Mouse (Mus musculus) cerebellum, postnatal 14 days (tissue): ENCODE data around the gene 1600014C10Rik.

Source experiments
- DNase-seq, 2 experiments: peaks; one replicate each; pipeline ENCODE4 v3.0.0; 2021; ENCODE audit warnings: mixed read lengths in 2 of 2

Gene 1600014C10Rik

DNA sequence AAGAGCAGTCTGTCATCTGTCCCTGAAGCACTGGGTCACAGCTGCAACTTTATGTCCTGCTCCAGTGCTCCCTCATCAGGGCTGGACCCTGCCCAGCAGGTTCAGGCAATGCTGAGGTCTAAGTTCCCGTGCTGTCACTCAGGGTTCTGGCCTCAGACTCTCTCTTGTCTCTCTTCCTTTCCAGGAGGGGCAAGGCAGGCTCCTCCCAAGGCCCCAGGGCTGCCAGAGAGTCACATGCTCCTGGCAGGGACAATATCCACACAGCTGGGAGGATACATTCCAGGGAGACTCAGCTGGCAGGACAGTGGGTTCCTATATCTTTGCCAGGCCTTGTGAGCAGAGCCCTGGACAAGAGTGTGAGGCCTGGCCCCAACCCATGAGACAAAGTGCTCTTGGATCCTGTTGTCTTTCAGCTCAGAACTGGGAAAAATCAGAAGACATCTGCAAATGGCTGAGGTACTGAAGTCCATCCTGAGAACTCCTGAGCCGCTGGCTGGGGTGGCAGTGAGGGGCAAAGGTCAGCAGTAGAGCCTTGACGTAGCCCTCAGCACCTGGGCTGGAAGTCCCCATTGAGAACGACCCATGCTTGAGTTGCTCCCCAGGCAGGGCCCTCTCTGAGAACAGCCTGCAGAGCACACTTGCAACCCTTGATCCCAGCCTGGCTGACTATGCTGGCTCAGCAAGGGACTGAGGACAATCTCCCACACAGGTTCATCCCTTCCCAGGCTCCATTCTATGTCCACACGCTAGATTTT lies 34.6 kb downstream of the 1600014C10Rik start:
- DNase-seq = peak; percentile 67 to 69

GRCm38 (mm10) chr7:38218631-38219367 lies 35.8 kb downstream of the 1600014C10Rik start:
- DNase-seq = peak; percentile 57 to 63

- peak; percentile 27 to 38 for DNase-seq
Observed at GRCm38 (mm10) chr7:38219526-38219925, 36.5 kb downstream of the 1600014C10Rik start.

DNA sequence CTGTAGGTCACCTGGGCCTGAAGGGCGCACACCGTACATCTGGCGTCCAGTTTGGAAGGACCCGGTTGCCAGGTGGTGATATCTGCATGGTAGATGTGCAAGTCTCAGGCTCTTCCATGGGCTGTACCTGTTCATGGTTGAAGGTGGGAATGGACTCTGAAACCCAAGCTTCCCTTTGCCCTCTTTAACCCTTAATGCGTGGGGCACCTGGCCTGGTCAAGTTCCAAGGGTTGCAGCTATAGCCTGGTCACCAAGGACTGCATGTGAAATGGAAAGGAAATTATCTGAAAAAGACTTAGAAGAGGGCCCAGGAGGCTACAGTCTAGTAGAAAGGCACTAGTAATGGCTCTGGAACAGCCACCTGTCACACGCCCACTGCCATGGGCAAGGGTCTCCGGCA lies 37.8 kb downstream of the 1600014C10Rik start:
- DNase-seq = no peak

GRCm38 (mm10) chr7:38224577-38225369 lies 41.8 kb downstream of the 1600014C10Rik start:
- DNase-seq = peak; percentile 81 to 83

GRCm38 (mm10) chr7:38226226-38226625 lies 43.2 kb downstream of the 1600014C10Rik start:
- no peak for DNase-seq

- peak; percentile 89 to 91 for DNase-seq
Observed at GRCm38 (mm10) chr7:38227181-38227899, 44.3 kb downstream of the 1600014C10Rik start.

DNA sequence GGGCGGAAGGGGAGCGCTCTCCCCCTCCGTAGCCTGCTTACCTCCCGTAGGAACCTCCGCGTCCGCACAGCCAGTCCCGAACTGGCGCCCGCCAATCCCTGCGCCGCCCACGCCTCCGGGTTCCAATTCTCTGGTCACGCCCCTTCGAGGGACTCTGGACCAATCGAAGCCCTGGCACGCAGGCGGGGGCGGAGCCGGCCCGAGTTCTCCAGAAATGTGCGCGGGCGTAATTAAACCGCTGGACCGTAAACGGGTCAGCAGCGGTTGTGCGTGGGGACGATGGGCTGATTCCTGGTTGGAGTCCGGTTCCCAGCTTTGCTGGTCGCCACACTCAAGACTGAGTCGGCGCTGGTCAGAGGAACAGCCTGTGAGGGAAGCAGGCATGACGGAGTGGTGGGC lies 44.9 kb downstream of the 1600014C10Rik start, which contains the start of gene Plekhf1:
Gene Plekhf1 (minus strand): TSS at position 117 of the 399 bp plus-strand sequence.
- DNase-seq = peak; percentile 93 to 94

GRCm38 (mm10) chr7:38228329-38228728 lies 45.3 kb downstream of the 1600014C10Rik start:
- no peak for DNase-seq

- DNase-seq = no peak
Observed at GRCm38 (mm10) chr7:38230285-38230684, 47.3 kb downstream of the 1600014C10Rik start.

DNA sequence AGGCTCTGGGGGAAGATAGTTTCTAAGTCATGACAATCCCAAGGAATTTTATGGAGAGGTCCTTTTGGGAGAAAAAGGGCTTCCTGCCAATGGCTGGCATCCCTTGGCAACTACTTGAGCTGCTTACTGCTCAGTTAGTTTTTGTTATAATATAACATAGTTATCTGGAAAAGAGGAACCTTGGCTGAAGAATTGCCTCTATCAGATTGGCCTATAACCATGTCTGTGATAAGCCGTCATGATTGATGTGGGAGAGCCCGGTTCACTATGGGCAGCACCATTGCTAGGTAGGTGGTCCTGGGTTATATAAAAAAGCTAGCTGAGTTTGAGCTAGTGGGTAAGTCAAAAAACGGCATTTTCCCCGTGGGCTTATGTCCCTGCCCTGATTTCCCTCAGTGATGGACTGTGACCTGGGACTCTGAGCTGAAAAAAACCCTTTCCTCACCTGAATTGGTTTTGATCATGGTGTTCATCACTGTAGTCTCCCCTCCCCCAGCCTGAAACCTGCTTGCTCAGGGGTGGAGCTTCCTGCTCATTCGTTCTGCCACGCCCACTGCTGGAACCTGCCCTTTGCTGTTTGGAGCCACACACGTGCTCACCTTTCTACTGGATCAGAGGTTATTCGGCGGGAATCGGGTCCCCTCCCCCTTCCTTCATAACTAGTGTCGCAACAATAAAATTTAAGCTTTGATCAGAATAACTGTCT lies 53.5 kb downstream of the 1600014C10Rik start:
- DNase-seq = no peak

- DNase-seq = no peak
Observed at GRCm38 (mm10) chr7:38237140-38237539, 54.1 kb downstream of the 1600014C10Rik start.

GRCm38 (mm10) chr7:38242417-38242816 lies 59.4 kb downstream of the 1600014C10Rik start:
- no peak for DNase-seq
